Mouse (Mus musculus): Measurements from ENCODE around the gene Clk3.

DNA sequence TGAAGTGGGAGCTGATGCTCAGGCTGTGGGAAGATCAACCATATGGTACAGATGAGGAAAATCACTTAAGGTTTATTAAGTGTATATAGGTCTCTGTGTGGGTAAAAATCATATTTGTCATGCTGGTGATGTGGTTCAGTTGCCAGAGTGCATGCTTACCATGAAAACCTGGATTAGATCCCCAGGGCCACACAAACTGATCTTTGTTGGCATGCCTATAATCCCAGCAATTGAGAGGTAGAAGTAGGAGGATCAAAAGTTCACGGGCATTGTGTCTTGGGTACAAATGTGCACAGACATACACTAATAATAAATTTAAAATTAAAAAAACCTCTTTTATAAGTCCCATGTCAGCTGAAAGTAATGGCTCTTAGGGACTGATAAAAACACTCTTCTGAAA lies 43.3 kb downstream of the Clk3 start:
- TF ChIP-seq CTCF (conservative IDR thresholded peaks at IDR 0.05; ENCODE audit: low read length), result no peak
- no peak for TF ChIP-seq POU5F1 (IDR thresholded peaks at IDR 0.05; ENCODE audit: borderline replicate concordance, low read length)
- TF ChIP-seq NANOG (IDR thresholded peaks at IDR 0.05; ENCODE audit: borderline replicate concordance, low read length), result no peak

Measured in E14TG2a.4 (cell line).